Mouse (Mus musculus): ENCODE results near the gene LTO1. TPM values are rescaled to one million over a fixed set of nuclear protein-coding genes. Genes with fewer than 3 reads are reported as not detected.

The LTO1 gene
- polyA plus RNA-seq (2014; fragmentation: Nextera tagmentation; extraction: Ambion mirVana) = 21.0 and 24.5 TPM in 2 replicates

GRCm38 (mm10) chr7:144914948-144915750 is at the start of gene LTO1:
TSS of gene LTO1 (plus strand) at chr7:144915100.
- no peaks in the 10 kb centered on the region; the same call in none of the 2 replicates for H3K4me1 ChIP-seq (ENCODE audit: control insufficient read depth, insufficient read depth, low read length)
- peak within 1 kb of the TSS; percentile 90 for H3K4me2 ChIP-seq (ENCODE audit: low read depth, low read length)
- no peaks in the 10 kb centered on the region for H3K27me3 ChIP-seq (ENCODE audit: control insufficient read depth, insufficient read depth, low read length)
- WGBS = under 1% methylated on average over 55 of the region's 55 CpGs
- H3K9ac ChIP-seq (replicated peaks; ENCODE audit: low read length) = peak within 1 kb of the TSS; percentile 70
- peak within 1 kb of the TSS; percentile 61 for H3K4me3 ChIP-seq (ENCODE audit: low read depth, low read length)
- H3K27ac ChIP-seq (replicated peaks; ENCODE audit: low read depth, low read length) = peak within 1 kb of the TSS; percentile 32; the same call in 1 of the 2 replicates
- peak; percentile 95 for DNase-seq (ENCODE audit: low spot score)
- H3K9me3 ChIP-seq (replicated peaks; ENCODE audit: control insufficient read depth, low read length) = no peaks in the 10 kb centered on the region
- ATAC-seq (replicated peaks; ENCODE audit: insufficient number of reproducible peaks, low FRiP score, low TSS enrichment, low read depth) = peak; percentile 89
- no peaks in the 10 kb centered on the region; the same call in 1 of the 2 replicates for H3K36me3 ChIP-seq (replicated peaks; ENCODE audit: control insufficient read depth, insufficient read depth, low read depth, low read length)

- no peaks in the 10 kb centered on the region for H3K36me3 ChIP-seq (replicated peaks; ENCODE audit: control insufficient read depth, insufficient read depth, low read depth, low read length)
- 64% methylated on average over 4 of the region's 4 CpGs for WGBS
These were observed 47.7 kb upstream of the LTO1 start for GRCm38 (mm10) chr7:144867161-144867560.

GRCm38 (mm10) chr7:144867602-144868001 is 47.3 kb upstream of the LTO1 start:
- ATAC-seq (replicated peaks; ENCODE audit: insufficient number of reproducible peaks, low FRiP score, low TSS enrichment, low read depth) = no peak
- no peak overlapping the region for H3K4me2 ChIP-seq (ENCODE audit: low read depth, low read length)
- DNase-seq (ENCODE audit: low spot score) = no peak
- WGBS = 71% methylated on average over 8 of the region's 8 CpGs
- no peak overlapping the region for H3K9ac ChIP-seq (replicated peaks; ENCODE audit: low read length)
- no peak overlapping the region for H3K27ac ChIP-seq (replicated peaks; ENCODE audit: low read depth, low read length)
- peaks cover 33% of the 10 kb centered on the region for H3K27me3 ChIP-seq (ENCODE audit: control insufficient read depth, insufficient read depth, low read length)
- no peaks in the 10 kb centered on the region for H3K9me3 ChIP-seq (replicated peaks; ENCODE audit: control insufficient read depth, low read length)
- no peaks in the 10 kb centered on the region for H3K4me1 ChIP-seq (ENCODE audit: control insufficient read depth, insufficient read depth, low read length)
- H3K4me3 ChIP-seq (ENCODE audit: low read depth, low read length) = no peak overlapping the region
- no peaks in the 10 kb centered on the region for H3K36me3 ChIP-seq (replicated peaks; ENCODE audit: control insufficient read depth, insufficient read depth, low read depth, low read length)

More at GRCm38 (mm10) chr7:144867161-144867560, 47.7 kb upstream of the LTO1 start:
- no peak overlapping the region for H3K4me2 ChIP-seq (ENCODE audit: low read depth, low read length)
- H3K4me3 ChIP-seq (ENCODE audit: low read depth, low read length) = no peak overlapping the region
- H3K27me3 ChIP-seq (ENCODE audit: control insufficient read depth, insufficient read depth, low read length) = peaks cover 37% of the 10 kb centered on the region
- no peak for DNase-seq (ENCODE audit: low spot score)
- H3K27ac ChIP-seq (replicated peaks; ENCODE audit: low read depth, low read length) = no peak overlapping the region
- no peak overlapping the region for H3K9ac ChIP-seq (replicated peaks; ENCODE audit: low read length)
- no peaks in the 10 kb centered on the region for H3K9me3 ChIP-seq (replicated peaks; ENCODE audit: control insufficient read depth, low read length)
- no peak for ATAC-seq (replicated peaks; ENCODE audit: insufficient number of reproducible peaks, low FRiP score, low TSS enrichment, low read depth)
- no peaks in the 10 kb centered on the region for H3K4me1 ChIP-seq (ENCODE audit: control insufficient read depth, insufficient read depth, low read length)

GRCm38 (mm10) chr7:144872420-144872819 is 42.5 kb upstream of the LTO1 start:
- no peak overlapping the region for H3K9ac ChIP-seq (replicated peaks; ENCODE audit: low read length)
- DNase-seq (ENCODE audit: low spot score) (no peak), ATAC-seq (replicated peaks; ENCODE audit: insufficient number of reproducible peaks, low FRiP score, low TSS enrichment, low read depth) (no peak)
- H3K4me2 ChIP-seq (ENCODE audit: low read depth, low read length) = no peak overlapping the region
- 64% methylated on average over 4 of the region's 4 CpGs for WGBS
- no peaks in the 10 kb centered on the region for H3K9me3 ChIP-seq (replicated peaks; ENCODE audit: control insufficient read depth, low read length)
- H3K36me3 ChIP-seq (replicated peaks; ENCODE audit: control insufficient read depth, insufficient read depth, low read depth, low read length) = no peaks in the 10 kb centered on the region
- no peak overlapping the region for H3K4me3 ChIP-seq (ENCODE audit: low read depth, low read length)
- H3K4me1 ChIP-seq (ENCODE audit: control insufficient read depth, insufficient read depth, low read length) = no peaks in the 10 kb centered on the region
- no peak overlapping the region for H3K27ac ChIP-seq (replicated peaks; ENCODE audit: low read depth, low read length)
- H3K27me3 ChIP-seq (ENCODE audit: control insufficient read depth, insufficient read depth, low read length) = no peaks in the 10 kb centered on the region

- no peak overlapping the region for H3K27ac ChIP-seq (replicated peaks; ENCODE audit: low read depth, low read length)
- no peak overlapping the region for H3K9ac ChIP-seq (replicated peaks; ENCODE audit: low read length)
- 75% methylated on average over 4 of the region's 4 CpGs for WGBS
- no peaks in the 10 kb centered on the region for H3K9me3 ChIP-seq (replicated peaks; ENCODE audit: control insufficient read depth, low read length)
- H3K4me1 ChIP-seq (ENCODE audit: control insufficient read depth, insufficient read depth, low read length) = no peaks in the 10 kb centered on the region
- DNase-seq (ENCODE audit: low spot score) = no peak
- no peaks in the 10 kb centered on the region for H3K27me3 ChIP-seq (ENCODE audit: control insufficient read depth, insufficient read depth, low read length)
- H3K36me3 ChIP-seq (replicated peaks; ENCODE audit: control insufficient read depth, insufficient read depth, low read depth, low read length) = no peaks in the 10 kb centered on the region
- H3K4me2 ChIP-seq (ENCODE audit: low read depth, low read length) = no peak overlapping the region
- H3K4me3 ChIP-seq (ENCODE audit: low read depth, low read length) = no peak overlapping the region
- ATAC-seq (replicated peaks; ENCODE audit: insufficient number of reproducible peaks, low FRiP score, low TSS enrichment, low read depth) = no peak
These were observed 41.7 kb upstream of the LTO1 start for GRCm38 (mm10) chr7:144873160-144873559.

- Histone ChIP-seq H3K9ac (replicated peaks; ENCODE audit: low read length) (no peak overlapping the region), H3K4me2 (ENCODE audit: low read depth, low read length) (no peak overlapping the region), H3K36me3 (replicated peaks; ENCODE audit: control insufficient read depth, insufficient read depth, low read depth, low read length) (no peaks in the 10 kb centered on the region), H3K27me3 (ENCODE audit: control insufficient read depth, insufficient read depth, low read length) (no peaks in the 10 kb centered on the region), H3K4me3 (ENCODE audit: low read depth, low read length) (no peak overlapping the region), H3K27ac (replicated peaks; ENCODE audit: low read depth, low read length) (no peak overlapping the region), H3K4me1 (ENCODE audit: control insufficient read depth, insufficient read depth, low read length) (no peaks in the 10 kb centered on the region), H3K9me3 (replicated peaks; ENCODE audit: control insufficient read depth, low read length) (no peaks in the 10 kb centered on the region)
- ATAC-seq (replicated peaks; ENCODE audit: insufficient number of reproducible peaks, low FRiP score, low TSS enrichment, low read depth) = no peak
- no peak for DNase-seq (ENCODE audit: low spot score)
- WGBS = 66% methylated on average over 4 of the region's 4 CpGs
These were observed 40.7 kb upstream of the LTO1 start for GRCm38 (mm10) chr7:144874226-144874625.

- Histone ChIP-seq H3K27ac (replicated peaks; ENCODE audit: low read depth, low read length) (no peak overlapping the region), H3K27me3 (ENCODE audit: control insufficient read depth, insufficient read depth, low read length) (no peaks in the 10 kb centered on the region; the same call in 1 of the 2 replicates), H3K4me1 (ENCODE audit: control insufficient read depth, insufficient read depth, low read length) (no peaks in the 10 kb centered on the region), H3K4me3 (ENCODE audit: low read depth, low read length) (no peak overlapping the region), H3K9ac (replicated peaks; ENCODE audit: low read length) (no peak overlapping the region), H3K9me3 (replicated peaks; ENCODE audit: control insufficient read depth, low read length) (no peaks in the 10 kb centered on the region), H3K36me3 (replicated peaks; ENCODE audit: control insufficient read depth, insufficient read depth, low read depth, low read length) (no peaks in the 10 kb centered on the region), H3K4me2 (ENCODE audit: low read depth, low read length) (no peak overlapping the region)
- no peak for ATAC-seq (replicated peaks; ENCODE audit: insufficient number of reproducible peaks, low FRiP score, low TSS enrichment, low read depth)
- 96% methylated on average over 1 of the region's 1 CpGs for WGBS
- no peak for DNase-seq (ENCODE audit: low spot score)
These were observed 36.5 kb upstream of the LTO1 start for GRCm38 (mm10) chr7:144878401-144878800.

GRCm38 (mm10) chr7:144883106-144883505 is 31.8 kb upstream of the LTO1 start:
- Histone ChIP-seq H3K4me3 (ENCODE audit: low read depth, low read length) (no peak overlapping the region), H3K27ac (replicated peaks; ENCODE audit: low read depth, low read length) (no peak overlapping the region), H3K9ac (replicated peaks; ENCODE audit: low read length) (no peak overlapping the region), H3K4me1 (ENCODE audit: control insufficient read depth, insufficient read depth, low read length) (no peaks in the 10 kb centered on the region), H3K4me2 (ENCODE audit: low read depth, low read length) (no peak overlapping the region), H3K9me3 (replicated peaks; ENCODE audit: control insufficient read depth, low read length) (no peaks in the 10 kb centered on the region), H3K27me3 (ENCODE audit: control insufficient read depth, insufficient read depth, low read length) (no peaks in the 10 kb centered on the region; the same call in 1 of the 2 replicates), H3K36me3 (replicated peaks; ENCODE audit: control insufficient read depth, insufficient read depth, low read depth, low read length) (no peaks in the 10 kb centered on the region)
- ATAC-seq (replicated peaks; ENCODE audit: insufficient number of reproducible peaks, low FRiP score, low TSS enrichment, low read depth) (no peak), DNase-seq (ENCODE audit: low spot score) (no peak)
- WGBS = 36% methylated on average over 2 of the region's 2 CpGs
